Mouse (Mus musculus) hindlimb bud, embryonic 11.5 days (tissue): Measurements from ENCODE around the gene Pard3b.
A peak's percentile ranks its signal among the peaks of the same experiment; 100 is the strongest.

Source experiments
- DNase-seq: peaks from one replicate; pipeline ENCODE4 v3.0.0-alpha.2; 2012; ENCODE audit warnings: low read depth, low spot score; ENCODE audit errors: extremely low spot score

Pard3b gene

GRCm38 (mm10) chr1:62229129-62229528 is 590.5 kb downstream of the Pard3b start:
- no peak for DNase-seq

GRCm38 (mm10) chr1:62234039-62234438 is 595.4 kb downstream of the Pard3b start:
- DNase-seq: no peak

- no peak for DNase-seq
Measured at GRCm38 (mm10) chr1:62235121-62235520, 596.5 kb downstream of the Pard3b start.

- DNase-seq: peak; percentile 47
Measured at GRCm38 (mm10) chr1:62244191-62244984, 605.8 kb downstream of the Pard3b start.

GRCm38 (mm10) chr1:62252432-62252831 is 613.8 kb downstream of the Pard3b start:
- DNase-seq: no peak

GRCm38 (mm10) chr1:62254316-62254715 is 615.7 kb downstream of the Pard3b start:
- no peak for DNase-seq

- no peak for DNase-seq
Measured at GRCm38 (mm10) chr1:62254888-62255287, 616.3 kb downstream of the Pard3b start.

- DNase-seq: no peak
Measured at GRCm38 (mm10) chr1:62276466-62276865, 637.8 kb downstream of the Pard3b start.

GRCm38 (mm10) chr1:62278586-62278985 is 640.0 kb downstream of the Pard3b start:
- DNase-seq: no peak

GRCm38 (mm10) chr1:62280586-62280985 is 642.0 kb downstream of the Pard3b start:
- DNase-seq: no peak

GRCm38 (mm10) chr1:62282835-62283234 is 644.2 kb downstream of the Pard3b start:
- DNase-seq: no peak

- no peak for DNase-seq
Measured at GRCm38 (mm10) chr1:62283624-62284023, 645.0 kb downstream of the Pard3b start.

GRCm38 (mm10) chr1:62309376-62309775 is 670.8 kb downstream of the Pard3b start:
- no peak for DNase-seq

- no peak for DNase-seq
Measured at GRCm38 (mm10) chr1:62325237-62325636, 686.6 kb downstream of the Pard3b start.

- DNase-seq: no peak
Measured at GRCm38 (mm10) chr1:62327743-62328142, 689.1 kb downstream of the Pard3b start.

GRCm38 (mm10) chr1:62328808-62329207 is 690.2 kb downstream of the Pard3b start:
- no peak for DNase-seq

GRCm38 (mm10) chr1:62333016-62333415 is 694.4 kb downstream of the Pard3b start:
- no peak for DNase-seq

- DNase-seq: no peak
Measured at GRCm38 (mm10) chr1:62334196-62334595, 695.6 kb downstream of the Pard3b start.

- no peak for DNase-seq
Measured at GRCm38 (mm10) chr1:62340261-62340660, 701.6 kb downstream of the Pard3b start.

GRCm38 (mm10) chr1:62344286-62344685 is 705.7 kb downstream of the Pard3b start:
- no peak for DNase-seq

GRCm38 (mm10) chr1:62348371-62348770 is 709.7 kb downstream of the Pard3b start:
- no peak for DNase-seq

- DNase-seq: no peak
Measured at GRCm38 (mm10) chr1:62355496-62355895, 716.9 kb downstream of the Pard3b start.
